Mouse (Mus musculus) ES-Bruce4 (cell line): ENCODE measurements around the gene Gm49384.

ENCODE experiments used
- CTCF ChIP-seq: IDR thresholded peaks from one replicate; pipeline ENCODE4 v1.8.1; 2011; ENCODE audit warnings: low read depth, low read length
- POLR2A ChIP-seq: IDR thresholded peaks from one replicate; pipeline ENCODE4 v1.8.1; 2011; ENCODE audit warnings: low read length; ENCODE audit not compliant: insufficient read depth

DNA sequence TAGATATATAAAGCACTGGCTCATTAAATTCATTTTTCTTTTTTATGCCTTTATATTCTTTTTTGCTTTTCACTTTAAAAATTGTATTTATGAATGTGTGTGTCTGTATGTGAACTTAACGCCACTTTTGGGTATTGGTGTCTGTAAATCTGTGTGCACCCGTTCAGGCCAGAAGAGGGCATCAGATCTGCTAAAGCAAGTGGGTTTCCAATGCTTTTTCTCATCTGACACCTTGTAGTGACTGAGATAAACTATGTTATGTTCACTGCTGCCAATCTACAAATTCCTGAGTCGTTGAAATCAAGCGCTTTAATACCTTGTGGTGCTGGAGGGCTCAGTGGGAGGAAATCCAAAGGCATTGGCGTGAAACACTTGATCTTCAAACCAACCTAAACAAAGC, 7.0 kb upstream of the Gm49384 start:
- TF ChIP-seq CTCF (no peak), POLR2A (no peak)
